Mouse (Mus musculus) brain, adult 2 months (tissue): ENCODE data around the gene Itgb1bp1.

Experiments used
- DNase-seq: peaks from one replicate; pipeline ENCODE4 v3.0.0; 2011; ENCODE audit warnings: low read depth, low spot score

Itgb1bp1 gene

DNA sequence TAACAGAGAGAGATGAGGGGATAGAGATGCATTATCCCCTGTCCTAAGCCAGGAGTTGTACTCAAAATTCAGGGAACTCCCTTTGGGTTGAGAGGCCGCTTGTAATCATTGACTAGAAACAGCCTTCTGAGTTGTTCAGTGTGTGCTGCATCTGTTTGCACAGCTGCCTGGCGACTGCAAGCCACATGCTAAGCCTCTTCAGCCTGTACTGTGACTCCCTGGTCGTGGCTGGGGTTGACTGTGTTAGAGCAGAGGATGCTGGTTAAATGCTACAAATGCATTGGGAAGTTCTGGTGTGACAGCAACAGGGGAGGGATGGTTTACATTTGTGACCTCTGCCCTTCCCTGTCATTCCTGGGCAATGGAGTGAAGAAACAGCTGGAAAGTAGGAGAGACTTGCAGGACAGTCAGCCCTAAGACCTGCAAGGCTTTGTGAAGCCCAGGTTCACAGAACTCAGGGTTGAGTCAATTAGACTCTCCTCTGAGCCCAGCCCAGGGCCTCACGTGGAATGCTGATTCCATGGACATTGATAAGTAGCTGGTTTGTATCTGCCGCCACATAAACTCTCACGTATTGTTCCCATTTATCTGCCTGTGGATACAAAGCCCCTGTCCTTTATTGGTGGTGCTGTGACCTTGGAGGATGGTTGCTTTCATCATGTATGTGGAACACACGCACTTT lies 38.2 kb downstream of the Itgb1bp1 start:
- no peak for DNase-seq

DNA sequence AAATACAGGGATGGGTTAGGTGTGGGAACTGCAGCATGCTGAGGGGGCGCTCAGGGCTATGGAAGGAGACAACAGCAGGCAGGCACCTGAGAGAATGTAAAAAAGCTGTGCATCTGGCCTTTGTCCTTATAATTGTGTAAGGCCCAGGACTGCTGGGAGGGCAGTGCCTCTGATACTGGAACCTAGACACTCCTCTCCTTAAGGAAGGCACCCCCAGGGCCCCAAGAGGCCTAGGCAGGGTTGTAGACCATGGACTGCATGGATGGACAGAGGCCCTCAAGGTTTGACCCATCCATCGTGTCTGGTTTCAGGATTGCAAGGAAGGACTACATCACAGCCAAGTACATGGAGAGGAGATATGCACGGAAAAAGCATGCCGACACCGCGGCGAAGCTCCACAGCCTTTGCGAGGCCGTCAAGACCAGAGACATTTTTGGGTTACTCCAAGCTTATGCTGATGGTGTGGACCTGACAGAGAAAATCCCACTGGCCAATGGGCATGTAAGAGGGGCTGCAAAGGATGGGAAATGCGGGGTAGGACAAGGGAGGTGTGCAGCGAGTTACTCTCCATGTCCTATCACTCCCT lies 41.6 kb downstream of the Itgb1bp1 start:
- no peak for DNase-seq

DNA sequence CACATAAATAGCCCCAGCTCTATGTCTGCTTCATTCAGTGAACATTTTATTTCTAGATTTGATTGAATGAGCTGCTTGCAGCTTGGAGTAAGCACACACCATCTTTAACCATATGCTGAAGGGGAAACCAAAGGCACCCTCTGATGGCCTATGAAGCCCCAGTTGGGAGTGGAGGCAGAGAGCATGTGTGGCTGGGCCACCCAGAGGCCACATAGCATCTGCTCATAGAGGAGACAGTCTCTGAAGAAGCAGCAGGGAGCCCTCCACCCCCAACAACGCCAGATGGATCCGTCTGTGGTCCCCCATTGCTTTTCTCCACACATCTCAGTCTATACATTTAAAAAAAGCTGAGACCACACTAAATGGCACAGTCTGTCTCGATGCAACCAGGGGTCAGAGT lies 44.1 kb downstream of the Itgb1bp1 start:
- no peak for DNase-seq

DNA sequence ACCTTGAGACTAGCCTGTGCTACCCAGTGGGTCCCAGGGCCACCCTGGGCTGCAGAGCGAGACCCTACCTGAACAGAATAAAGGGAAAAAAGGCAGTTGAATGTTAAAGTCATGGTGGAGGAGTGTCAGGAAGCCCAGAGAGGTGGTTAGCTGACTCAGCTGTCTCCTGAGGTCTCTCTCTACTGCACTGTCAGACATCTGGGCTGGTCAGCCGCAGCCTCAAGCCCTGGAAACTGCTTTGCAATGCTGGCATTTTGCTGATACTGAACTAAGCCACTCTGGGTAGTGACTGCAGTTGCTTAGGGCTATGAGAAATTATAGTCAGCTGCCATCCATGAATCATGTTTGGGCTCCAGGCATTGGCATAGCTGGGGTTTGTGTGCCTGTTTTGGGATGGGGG lies 51.5 kb downstream of the Itgb1bp1 start:
- no peak for DNase-seq

DNA sequence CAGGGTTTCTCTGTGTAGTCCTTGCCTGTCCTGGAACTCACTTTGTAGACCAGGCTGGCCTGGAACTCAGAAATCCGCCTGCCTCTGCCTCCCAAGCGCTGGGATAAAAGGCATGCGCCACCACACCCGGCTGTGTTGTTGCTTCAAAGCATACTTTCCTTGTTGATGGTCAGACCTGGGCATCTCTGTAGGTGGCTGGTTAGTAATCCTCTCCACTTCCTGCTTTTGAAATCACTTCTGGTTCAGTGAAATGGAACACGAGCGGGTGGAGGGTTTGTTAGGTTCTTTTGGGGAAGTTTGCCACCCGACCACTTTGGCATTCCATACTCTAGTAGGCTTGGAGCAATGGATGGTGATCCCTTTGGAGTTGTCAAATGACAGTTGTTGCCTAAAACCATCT lies 52.4 kb downstream of the Itgb1bp1 start:
- DNase-seq, result no peak

DNA sequence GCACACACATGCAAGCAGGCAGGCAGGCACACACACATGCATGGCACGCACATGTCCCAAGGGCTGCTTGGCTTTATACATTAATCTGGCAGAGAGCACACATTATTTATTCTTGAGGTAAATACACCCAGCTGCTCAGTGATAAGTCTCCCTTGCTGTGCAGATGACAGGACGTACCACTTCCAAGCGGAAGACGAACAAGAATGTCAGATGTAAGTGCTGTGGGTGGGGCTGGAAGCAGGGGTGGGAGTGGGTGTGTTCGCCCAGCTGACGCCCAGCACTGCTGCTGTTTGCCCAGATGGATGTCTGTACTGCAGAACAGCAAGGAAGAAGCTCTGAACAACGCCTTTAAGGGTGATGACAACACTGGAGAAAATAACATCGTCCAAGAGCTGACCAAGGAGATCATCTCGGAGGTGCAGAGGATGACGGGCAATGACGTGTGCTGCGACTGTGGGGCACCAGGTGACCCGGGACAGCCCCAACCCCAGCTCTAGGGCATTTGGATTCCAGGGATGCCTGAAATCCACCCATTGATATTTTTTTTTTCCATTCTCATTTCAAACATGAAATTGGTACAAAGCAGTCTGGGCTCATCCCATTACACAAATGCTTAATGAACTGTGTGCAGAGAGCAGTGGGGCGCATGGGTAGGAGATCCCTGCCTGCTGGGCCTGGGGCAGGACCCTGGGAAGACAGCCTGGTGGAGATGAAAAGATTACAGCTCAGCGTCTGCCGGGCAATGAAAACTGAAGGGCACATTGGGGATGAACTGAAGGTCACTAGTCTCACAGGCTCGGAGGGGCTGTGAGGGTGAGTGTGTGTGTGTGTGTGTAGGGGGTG lies 56.8 kb downstream of the Itgb1bp1 start:
- peak; percentile 58 for DNase-seq

DNA sequence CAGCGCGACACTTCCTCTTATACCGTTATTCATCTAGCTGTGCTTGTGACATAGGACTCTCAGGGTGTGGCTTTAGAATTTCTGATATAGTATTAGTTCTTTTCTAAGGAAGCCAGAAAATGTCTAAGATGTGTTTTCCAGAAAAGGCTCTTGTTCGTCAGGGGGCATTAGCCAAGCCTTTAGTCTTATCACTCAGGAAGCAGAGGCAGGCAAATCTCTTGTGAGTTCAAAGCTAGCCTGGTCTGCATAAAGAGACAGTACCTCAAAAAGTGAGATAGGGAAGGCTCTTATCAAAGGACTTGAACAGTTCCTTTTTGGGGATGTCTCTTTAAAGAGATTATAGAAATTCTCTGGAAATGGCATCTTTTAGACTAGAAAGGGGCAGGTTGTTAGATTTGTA lies 57.4 kb downstream of the Itgb1bp1 start:
- DNase-seq, result no peak

DNA sequence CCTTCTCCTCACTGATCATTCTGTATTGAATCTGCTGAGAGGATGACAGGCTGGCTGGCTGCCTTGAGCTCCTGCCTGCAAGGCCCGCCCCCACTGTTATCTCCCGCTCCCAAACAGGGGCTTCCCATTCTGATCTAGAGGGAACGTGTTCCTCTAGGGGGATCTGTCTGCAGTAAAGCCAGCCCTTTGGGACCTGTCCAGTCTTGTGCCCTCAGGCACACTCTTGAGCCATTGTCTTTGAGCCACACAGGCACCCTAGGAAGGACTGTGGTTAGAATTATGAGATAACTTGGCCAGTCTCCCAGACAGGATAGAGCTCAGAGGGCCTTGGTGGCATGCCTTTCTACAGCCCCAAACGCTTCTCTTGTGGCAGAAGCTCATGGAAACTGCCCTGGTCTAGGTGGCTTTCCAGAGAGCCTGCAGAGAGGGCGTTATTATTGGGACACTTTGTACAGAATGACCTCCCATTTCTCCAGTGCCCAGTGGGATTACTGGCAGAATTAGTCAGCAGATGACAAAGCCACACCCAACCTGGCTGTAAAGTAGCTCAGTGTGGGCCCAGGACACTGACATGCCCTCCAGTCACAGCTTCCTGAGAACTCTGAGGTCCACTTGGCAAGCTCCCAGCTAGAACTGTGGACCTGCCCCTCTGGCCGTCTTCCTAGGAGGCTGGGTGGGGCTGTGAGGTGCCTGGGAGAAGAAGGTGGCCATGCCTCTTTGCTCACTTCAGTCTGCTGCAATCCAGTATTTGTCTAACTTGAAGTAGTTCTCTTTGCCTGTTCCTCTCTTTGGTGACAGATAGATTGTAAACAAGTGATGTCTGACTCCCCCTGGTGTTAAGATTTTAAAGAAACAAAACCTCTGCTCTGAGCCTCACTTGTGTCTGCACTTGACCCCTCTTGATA lies 58.8 kb downstream of the Itgb1bp1 start:
- DNase-seq, result peak; percentile 73

DNA sequence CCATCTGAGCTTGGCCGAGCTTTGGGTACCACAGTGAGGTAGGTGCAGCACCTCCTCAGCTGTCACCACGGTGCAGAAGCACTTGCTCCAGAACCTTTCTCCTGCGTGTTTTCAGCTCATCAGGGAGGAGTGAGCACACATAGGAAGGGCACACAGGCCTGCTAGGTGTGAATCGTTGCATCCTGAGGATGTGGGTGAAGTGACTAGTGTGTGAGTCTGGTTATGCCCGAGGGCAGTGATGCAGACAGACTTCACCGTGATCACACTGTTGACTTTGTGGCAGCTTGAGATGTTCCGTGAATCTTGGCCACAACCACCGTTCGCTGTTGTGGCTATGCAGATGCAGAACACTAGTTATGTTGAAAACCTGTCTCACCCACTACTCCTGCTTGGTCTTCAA lies 59.8 kb downstream of the Itgb1bp1 start:
- no peak for DNase-seq

DNA sequence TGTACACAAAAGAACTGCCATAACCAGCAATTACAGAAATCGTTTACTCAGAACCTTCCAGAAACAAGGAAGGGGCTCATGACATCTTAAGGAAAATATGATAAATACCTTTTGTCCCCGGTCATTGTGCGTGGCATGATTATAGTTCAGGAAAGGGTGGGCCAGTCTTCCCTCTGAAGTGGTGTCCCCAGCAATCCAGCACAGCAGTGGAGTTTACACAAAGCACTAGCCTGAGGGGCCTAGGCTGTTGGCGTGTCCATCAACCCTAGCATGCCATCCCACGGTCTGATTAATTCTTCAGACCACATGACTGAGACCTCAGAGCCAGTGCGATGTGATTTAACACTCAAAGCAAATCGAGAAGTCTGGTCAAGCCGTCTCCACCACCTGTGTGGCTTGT lies 60.7 kb downstream of the Itgb1bp1 start:
- DNase-seq, result no peak

DNA sequence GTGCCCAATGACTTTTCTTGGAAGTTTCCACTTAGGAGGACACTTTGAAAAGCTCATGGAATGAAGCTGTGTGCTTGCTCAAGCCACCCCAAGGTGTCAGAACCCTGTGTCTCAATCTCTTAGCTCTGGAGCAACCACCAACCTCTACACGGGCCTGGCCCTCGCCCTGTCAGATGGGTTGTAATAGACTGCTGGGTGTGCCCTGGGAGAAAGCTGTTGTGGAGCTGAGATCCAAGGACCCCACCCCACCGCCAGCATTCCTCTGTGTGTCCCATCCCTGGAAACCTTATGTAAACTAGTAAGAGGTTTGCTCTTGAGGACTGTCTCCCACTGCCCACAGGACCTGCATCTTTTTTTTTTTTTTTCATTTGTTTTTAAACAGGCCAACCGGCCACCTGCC lies 62.2 kb downstream of the Itgb1bp1 start:
- DNase-seq, result no peak

DNA sequence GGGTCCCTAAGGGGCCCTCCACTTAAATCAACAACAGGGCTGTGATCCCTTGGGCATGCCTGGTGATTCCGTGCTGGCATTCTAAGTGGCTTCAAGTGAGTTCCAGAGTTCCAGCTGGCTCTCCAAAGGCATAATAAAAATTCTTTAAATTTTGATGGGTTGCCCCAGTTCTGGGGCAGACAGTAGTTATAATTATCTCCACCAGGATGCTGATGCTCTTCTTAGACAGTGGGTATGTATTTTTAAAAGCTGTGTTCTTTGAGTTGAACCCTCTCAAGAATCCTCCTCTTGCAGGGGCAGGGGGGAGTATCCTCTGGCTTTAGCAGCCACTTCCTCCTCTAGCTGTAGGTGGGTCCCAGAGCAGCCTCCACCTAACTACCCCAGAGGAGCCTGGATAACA lies 65.5 kb downstream of the Itgb1bp1 start:
- DNase-seq, result peak; percentile 40

DNA sequence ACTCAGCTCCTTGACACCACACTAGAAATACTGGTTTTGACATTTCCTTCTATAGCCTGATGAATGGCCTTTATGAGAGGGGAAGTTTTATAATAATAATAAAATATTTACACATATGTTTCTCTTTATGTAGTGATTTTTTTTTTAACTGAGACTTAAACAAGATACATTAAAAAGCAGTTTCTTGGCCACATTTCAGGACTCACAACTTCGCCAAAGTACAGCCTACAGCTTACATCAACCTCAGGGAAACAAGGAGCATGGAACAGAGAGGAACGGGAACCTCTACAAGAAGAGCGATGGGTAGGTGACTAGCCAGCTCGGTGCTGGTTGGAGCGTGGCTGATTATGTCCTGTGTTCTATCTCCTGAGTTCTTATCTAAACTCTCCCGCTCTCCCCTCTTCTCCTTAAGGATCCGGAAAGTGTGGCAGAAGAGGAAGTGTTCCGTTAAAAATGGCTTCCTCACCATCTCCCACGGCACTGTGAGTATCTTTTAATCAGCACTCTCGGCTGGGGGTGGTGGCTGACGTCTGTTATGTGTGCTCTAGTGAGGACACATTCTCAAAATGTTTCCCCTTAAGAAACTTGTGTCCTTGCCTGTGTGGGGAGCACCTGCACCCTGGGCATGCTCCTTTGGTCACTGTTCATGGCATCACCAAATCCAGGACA lies 68.2 kb downstream of the Itgb1bp1 start:
- DNase-seq, result peak; percentile 33

DNA sequence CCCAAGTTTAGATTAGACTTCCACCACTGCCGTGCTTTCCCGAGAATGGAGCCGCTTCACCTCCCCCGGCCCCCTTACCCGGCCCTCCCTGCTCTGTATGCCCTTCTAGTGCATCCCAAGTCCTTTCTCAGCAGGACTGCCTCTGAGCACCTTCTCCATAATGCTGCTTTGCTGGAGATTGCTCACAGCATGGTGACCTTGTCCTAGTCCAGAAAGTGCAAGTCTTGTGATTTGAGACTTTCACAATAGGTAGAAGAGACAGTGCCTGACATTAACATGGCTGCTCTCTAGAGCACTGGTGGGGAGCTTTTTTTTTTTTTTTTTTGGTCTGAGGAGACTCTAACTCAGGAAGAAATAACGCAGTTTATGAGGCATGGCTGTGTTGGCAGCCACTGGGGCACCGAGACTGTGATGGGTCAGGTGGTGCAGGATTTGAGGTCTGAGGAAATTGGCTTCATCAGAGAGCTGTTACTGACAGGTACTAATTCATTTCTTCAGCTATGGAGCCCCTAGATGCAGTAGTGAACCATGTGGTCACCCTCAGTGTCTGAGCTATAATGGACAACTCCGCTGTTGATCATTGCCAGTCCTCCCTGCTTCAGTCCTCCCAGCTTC lies 71.4 kb downstream of the Itgb1bp1 start:
- DNase-seq, result no peak

DNA sequence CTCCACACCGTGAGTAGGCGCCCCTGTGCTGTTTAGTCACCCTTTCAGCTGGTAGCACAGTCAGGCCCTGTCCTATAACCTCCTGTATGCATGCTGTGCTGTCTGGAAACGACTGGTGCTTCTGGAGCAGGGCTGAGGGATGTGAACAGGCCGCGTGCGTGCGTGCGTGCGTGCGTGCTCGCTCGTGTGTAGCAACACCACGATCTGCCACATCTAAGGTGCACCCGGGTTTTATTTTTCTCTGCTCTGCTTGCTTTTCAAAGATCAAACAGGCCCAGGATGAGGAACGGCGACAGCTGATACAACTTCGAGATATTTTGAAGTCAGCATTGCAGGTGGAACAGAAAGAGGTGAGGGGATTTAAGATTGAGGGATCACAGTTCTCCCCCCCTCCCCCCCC lies 73.2 kb downstream of the Itgb1bp1 start:
- DNase-seq, result no peak

DNA sequence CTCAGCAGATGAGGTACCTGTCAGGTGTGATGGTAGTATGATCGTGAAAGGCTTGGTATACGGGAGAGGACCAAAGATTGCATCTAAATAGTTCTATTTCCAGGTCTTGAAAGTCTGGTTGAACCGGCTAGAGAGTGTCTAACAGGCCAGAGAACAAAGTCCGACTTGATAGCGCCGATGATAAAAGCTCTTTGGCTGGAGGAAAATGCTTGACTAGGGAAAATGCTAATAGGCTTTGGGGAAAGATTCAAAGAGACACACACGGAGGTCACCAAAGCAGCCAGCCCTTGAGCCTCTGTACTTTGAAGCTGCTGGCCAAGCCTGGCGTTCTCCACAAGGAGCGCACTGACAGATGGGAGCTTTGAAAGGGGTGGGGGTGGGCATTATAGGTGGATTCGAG lies 76.8 kb downstream of the Itgb1bp1 start:
- peak; percentile 44 for DNase-seq

DNA sequence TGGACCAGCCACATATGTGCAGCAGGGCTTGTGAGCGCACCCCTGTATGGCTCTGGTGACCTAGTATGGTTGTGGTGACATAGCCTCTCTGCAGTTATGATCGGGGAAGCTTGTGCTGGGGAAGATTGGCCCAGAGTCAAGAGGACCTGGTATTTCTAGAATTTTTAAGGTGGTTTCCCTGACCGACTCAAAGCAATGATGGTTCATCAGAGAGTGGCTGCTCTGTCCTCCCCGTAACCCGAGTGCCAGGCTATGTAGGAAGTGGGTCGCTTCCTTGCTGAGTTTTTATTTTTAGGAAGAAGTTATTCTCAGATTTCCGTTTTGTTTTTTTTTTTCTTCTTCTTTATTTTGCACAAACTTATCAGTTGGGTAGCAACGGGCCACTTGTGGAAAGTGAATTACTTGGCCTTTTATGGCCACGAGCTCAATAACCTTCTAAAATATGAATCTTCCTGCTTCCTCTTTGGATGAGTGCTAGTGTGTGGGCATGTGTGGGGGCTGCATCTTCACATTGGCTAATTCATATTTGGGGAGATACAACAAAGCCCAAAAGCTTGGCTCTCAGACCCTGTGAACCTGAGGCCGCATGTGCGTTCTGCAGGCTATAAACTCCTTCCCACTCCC lies 77.8 kb downstream of the Itgb1bp1 start:
- peak; percentile 22 for DNase-seq

DNA sequence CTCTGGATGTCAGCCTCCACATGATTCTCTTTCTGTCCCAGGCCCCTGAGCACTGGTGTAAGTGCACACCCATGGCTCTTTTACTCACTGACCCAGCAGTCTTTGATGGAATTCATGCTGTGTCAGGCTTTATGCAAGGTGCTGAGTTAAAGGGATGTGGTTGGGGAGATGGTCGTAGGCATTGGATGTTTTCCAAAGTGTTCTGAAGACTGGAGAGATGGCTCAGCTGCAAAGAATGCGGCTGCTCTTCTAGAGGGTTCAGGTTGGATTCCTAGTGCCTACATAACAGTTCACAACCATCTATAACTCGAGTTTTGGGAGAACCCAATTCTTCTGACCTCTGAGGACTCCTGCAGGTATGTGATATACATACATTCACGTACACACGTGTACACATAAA lies 78.7 kb downstream of the Itgb1bp1 start:
- DNase-seq, result no peak

DNA sequence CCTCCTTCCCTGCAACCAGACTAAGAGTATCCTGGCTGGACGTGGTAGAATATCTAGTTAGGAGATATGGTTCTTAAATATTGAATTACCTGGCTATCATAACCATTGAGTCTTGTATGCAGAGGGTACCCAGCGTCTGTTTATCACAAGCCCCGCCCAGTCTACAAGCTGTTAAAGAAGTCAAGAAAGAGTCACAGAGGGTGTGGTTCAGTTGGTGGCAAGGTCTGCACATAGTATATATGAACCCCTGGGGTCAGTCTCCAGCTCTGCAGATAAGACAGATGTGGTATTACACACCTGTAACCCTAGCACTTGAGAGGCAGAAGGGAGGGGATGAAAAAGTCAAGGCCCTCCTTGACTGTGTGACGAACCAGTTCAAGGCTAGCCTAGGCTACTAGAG lies 80.3 kb downstream of the Itgb1bp1 start:
- DNase-seq, result no peak

DNA sequence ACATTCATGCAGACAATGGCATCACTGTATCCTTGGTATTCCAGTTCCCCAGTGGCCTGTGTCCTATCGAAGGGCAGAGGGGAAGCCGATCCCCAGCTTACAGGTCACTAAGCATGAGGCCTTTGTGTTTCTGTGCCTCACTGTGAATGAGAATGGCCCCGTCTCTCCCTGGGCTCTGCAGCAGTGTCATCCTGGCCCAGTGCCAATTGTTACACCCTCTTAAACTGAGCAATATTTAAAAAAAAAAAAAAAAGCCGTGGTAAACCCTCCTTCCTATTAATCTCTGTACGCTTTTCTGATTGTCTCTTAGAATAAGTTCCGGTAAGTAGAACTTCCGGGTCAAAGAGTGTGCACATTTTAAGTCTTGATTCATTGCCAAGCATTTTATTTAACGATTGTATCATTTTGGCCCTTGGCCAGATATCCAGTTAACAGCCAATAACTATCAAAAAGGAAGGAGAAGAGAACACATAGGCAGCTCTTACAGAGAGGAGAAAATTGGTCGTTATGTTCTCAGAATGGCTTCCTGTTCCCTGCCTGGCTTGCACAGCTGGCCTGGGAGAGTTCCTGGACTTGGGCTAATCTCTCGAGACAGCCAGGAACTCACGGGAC lies 81.3 kb downstream of the Itgb1bp1 start:
- peak; percentile 64 for DNase-seq
